Mouse (Mus musculus) ES-E14 (cell line): ENCODE results near the gene Ttll8.

ENCODE experiments used
- CHD2 ChIP-seq: IDR thresholded peaks from 2 replicates; pipeline ENCODE4 v1.6.1; 2014; ENCODE audit warnings: mild to moderate bottlenecking, low read depth, low read length, inconsistent platforms
- HCFC1 ChIP-seq: IDR thresholded peaks from 2 replicates; pipeline ENCODE4 v1.6.1; 2012; ENCODE audit warnings: low read length, inconsistent platforms, borderline replicate concordance; ENCODE audit not compliant: insufficient read depth
- ZC3H11A ChIP-seq: IDR thresholded peaks from 2 replicates; pipeline ENCODE4 v1.6.1; 2012; ENCODE audit warnings: low read depth, mild to moderate bottlenecking, inconsistent platforms, low read length, borderline replicate concordance
- ZNF384 ChIP-seq: IDR thresholded peaks from 2 replicates; pipeline ENCODE4 v1.6.1; 2012; ENCODE audit warnings: low read depth, low read length, inconsistent platforms

DNA sequence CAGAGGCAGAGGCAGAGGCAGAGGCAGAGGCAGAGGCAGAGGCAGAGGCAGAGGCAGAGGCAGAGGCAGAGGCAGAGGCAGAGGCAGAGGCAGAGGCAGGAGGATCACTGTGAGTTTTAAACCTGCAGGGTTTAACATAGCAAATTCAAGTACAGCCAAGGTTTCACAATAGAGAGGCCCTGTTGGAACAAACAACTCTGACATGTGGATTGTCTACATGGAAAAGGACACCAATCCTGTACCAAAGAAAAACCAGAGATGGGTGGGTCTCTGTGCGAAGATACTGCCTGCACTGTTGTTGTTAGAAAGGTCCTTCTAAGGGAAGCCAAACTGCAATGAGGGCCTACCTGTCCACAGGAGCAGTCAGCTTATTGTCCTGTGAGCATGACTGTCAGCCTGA, 34.2 kb downstream of the Ttll8 start:
- TF ChIP-seq ZC3H11A (no peak), CHD2 (no peak), ZNF384 (no peak), HCFC1 (no peak)
